Mouse (Mus musculus) forebrain, embryonic 15.5 days (tissue): ENCODE measurements around the gene Phlda3. TPM values are rescaled to one million over a fixed set of nuclear protein-coding genes. Genes with fewer than 3 reads are reported as not detected.

Source experiments
- ATAC-seq: fragments of 200-750 bp; cut with Nextera tagmentation; replicated peaks from 2 replicates; pipeline ENCODE4 v1.8.0; 2017; ENCODE audit warnings: mild to moderate bottlenecking, moderate TSS enrichment, moderate library complexity
- H3K27ac ChIP-seq: fragments of 300-500 bp; sonication (generic); replicated peaks from 2 replicates; pipeline ENCODE4 v1.5.1; 2015; ENCODE audit warnings: mild to moderate bottlenecking, inconsistent platforms
- H3K27me3 ChIP-seq: fragments of 300-500 bp; sonication (generic); 2 replicates; pipeline ENCODE4 v1.6.1; 2015; ENCODE audit warnings: inconsistent platforms
- H3K36me3 ChIP-seq: fragments of 300-500 bp; sonication (generic); 2 replicates; pipeline ENCODE4 v1.6.1; 2015; ENCODE audit warnings: mild to moderate bottlenecking, inconsistent platforms
- H3K4me1 ChIP-seq: fragments of 300-500 bp; sonication (generic); 2 replicates; pipeline ENCODE4 v1.6.1; 2015; ENCODE audit warnings: inconsistent platforms
- H3K4me2 ChIP-seq: fragments of 300-500 bp; sonication (generic); replicated peaks from 2 replicates; pipeline ENCODE4 v1.6.1; 2015; ENCODE audit warnings: mild to moderate bottlenecking, inconsistent platforms
- H3K4me3 ChIP-seq: fragments of 300-500 bp; sonication (generic); 2 replicates; pipeline ENCODE4 v1.5.1; 2015; ENCODE audit warnings: mild to moderate bottlenecking, inconsistent platforms
- H3K9ac ChIP-seq: fragments of 300-500 bp; sonication (generic); replicated peaks from 2 replicates; pipeline ENCODE4 v1.6.1; 2015; ENCODE audit warnings: mild to moderate bottlenecking, inconsistent platforms
- H3K9me3 ChIP-seq: fragments of 300-500 bp; sonication (generic); 2 replicates; pipeline ENCODE4 v1.6.1; 2016; ENCODE audit warnings: inconsistent platforms
- WGBS: fragments of 180-500 bp; shearing (Covaris S2); methylation state at CpG from one replicate; pipeline ENCODE4 v1.1.7; 2015; ENCODE audit warnings: mixed read lengths; 5-methylcytosine and 5-hydroxymethylcytosine counted together
- polyA plus RNA-seq: library from polyadenylated mRNA; unstranded; fragments of >200 nt; fragmentation: Nextera tagmentation; extraction: Ambion mirVana; gene quantifications from 2 replicates; pipeline ENCODE4 v1.2.1, GENCODE M21; 2015

Phlda3 gene
- polyA plus RNA-seq, 1 experiment from 2014 or later = 15.5 TPM

DNA sequence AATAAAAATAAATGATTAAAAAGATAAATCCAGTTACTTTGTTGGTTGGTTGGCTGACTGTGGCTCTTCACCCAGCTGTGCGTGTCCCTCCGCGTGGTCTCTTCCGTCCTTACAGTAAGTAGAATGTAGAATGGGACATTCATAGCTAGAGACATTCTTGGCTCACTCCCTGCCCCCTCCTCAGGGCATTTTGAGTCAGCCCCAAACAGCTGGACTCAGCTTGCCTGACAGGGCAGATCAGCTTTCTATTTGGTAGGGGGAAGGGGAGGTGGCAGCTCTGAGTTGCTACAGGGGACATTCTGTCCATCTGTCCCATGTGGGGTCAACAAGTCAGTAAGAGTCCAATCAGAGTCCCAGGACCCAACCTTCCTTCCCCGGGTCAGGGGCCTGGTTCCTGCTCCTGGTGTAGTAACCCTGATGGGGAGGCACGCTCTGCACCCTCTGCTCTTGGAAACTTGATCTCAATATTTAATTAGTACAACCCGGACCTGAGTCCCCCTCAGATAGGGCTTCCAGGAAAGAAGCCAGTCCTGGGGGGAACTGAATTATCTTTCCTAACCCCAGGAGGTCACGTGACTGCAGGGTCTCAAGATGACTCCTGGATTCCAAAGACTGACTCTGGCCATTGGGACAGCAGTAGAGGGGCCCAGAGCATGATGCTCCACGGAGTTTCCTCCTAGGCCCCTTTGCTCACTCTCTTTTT, 2.3 kb upstream of the Phlda3 start:
- no peak overlapping the region for H3K27ac ChIP-seq
- WGBS = 84% methylated on average over 9 of the region's 9 CpGs
- H3K4me2 ChIP-seq = no peak overlapping the region
- 0 out of 2 replicates have a peak, but pooled peaks cover 2% of the 10 kb centered on the region for H3K27me3 ChIP-seq
- peaks cover 18% of the 10 kb centered on the region for H3K4me1 ChIP-seq
- no peaks in the 10 kb centered on the region for H3K36me3 ChIP-seq
- no peak overlapping the region for H3K9ac ChIP-seq
- H3K9me3 ChIP-seq = no peaks in the 10 kb centered on the region
- no peak for ATAC-seq
- H3K4me3 ChIP-seq = no peak overlapping the region

- 70% methylated on average over 2 of the region's 2 CpGs for WGBS
Measured at GRCm38 (mm10) chr1:135764206-135764528, 1.8 kb upstream of the Phlda3 start.

GRCm38 (mm10) chr1:135766592-135767306, 830 bp downstream of the Phlda3 start:
- H3K36me3 ChIP-seq = no peaks in the 10 kb centered on the region
- no peaks in the 10 kb centered on the region for H3K9me3 ChIP-seq
- peaks cover 26% of the 10 kb centered on the region for H3K4me1 ChIP-seq
- ATAC-seq = no peak
- H3K27ac ChIP-seq = peak overlapping the region; percentile 76
- peak overlapping the region; percentile 99 for H3K4me2 ChIP-seq
- peak overlapping the region; percentile 71 for H3K4me3 ChIP-seq
- H3K27me3 ChIP-seq = 0 out of 2 replicates have a peak, but pooled peaks cover 2% of the 10 kb centered on the region
- peak overlapping the region; percentile 70 for H3K9ac ChIP-seq
- WGBS = 30% methylated on average over 30 of the region's 30 CpGs

More at GRCm38 (mm10) chr1:135764206-135764528, 1.8 kb upstream of the Phlda3 start:
- no peak overlapping the region for H3K9ac ChIP-seq
- H3K27me3 ChIP-seq = 0 out of 2 replicates have a peak, but pooled peaks cover 2% of the 10 kb centered on the region
- no peaks in the 10 kb centered on the region for H3K9me3 ChIP-seq
- H3K4me2 ChIP-seq = no peak overlapping the region
- H3K36me3 ChIP-seq = no peaks in the 10 kb centered on the region
- no peak overlapping the region for H3K27ac ChIP-seq
- no peak for ATAC-seq
- peaks cover 18% of the 10 kb centered on the region for H3K4me1 ChIP-seq
- H3K4me3 ChIP-seq = no peak overlapping the region

DNA sequence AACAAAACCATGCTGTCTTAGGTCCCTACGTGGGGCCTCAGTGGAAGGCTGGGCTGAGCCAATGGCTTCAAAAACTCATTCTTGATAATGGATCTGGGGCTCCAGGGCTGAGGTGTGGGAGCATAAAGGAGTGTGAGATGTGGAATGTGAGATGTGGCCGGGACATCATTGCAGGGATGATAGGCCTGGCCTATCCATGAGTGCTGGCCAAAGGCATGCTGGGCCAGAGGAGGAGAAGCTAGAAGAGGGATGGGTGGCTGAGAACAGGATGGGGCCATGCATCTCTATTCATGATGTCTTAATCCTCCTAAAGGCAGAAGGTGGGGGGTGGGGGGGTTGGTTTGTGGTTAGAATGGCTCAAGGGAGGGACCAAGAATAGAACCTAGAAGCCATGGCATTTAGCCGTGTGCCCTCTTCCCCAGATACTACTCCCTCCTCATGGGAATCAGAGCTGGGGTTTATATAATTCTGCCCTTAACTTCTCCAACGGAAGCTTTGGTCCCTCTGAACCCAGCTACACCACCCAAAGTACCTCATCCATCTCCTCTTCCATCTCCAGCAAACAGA, 1.5 kb downstream of the Phlda3 start:
- peak overlapping the region; percentile 71 for H3K4me3 ChIP-seq
- H3K27me3 ChIP-seq = 0 out of 2 replicates have a peak, but pooled peaks cover 2% of the 10 kb centered on the region
- H3K36me3 ChIP-seq = no peaks in the 10 kb centered on the region
- H3K9me3 ChIP-seq = no peaks in the 10 kb centered on the region
- WGBS = 86% methylated on average over 4 of the region's 4 CpGs
- H3K4me2 ChIP-seq = peak overlapping the region; percentile 99
- H3K9ac ChIP-seq = no peak overlapping the region
- ATAC-seq = no peak
- H3K27ac ChIP-seq = no peak overlapping the region
- peaks cover 26% of the 10 kb centered on the region for H3K4me1 ChIP-seq

GRCm38 (mm10) chr1:135768400-135768799, 2.5 kb downstream of the Phlda3 start:
- Histone ChIP-seq H3K27ac (no peak overlapping the region), H3K27me3 (0 out of 2 replicates have a peak, but pooled peaks cover 2% of the 10 kb centered on the region), H3K9me3 (no peaks in the 10 kb centered on the region), H3K4me1 (peaks cover 26% of the 10 kb centered on the region), H3K36me3 (no peaks in the 10 kb centered on the region), H3K4me2 (no peak overlapping the region), H3K9ac (no peak overlapping the region), H3K4me3 (no peak overlapping the region)
- WGBS = 96% methylated on average over 2 of the region's 2 CpGs
- no peak for ATAC-seq

GRCm38 (mm10) chr1:135770237-135770636, 4.3 kb downstream of the Phlda3 start:
- 83% methylated on average over 7 of the region's 7 CpGs for WGBS
- H3K4me2 ChIP-seq = no peak overlapping the region
- no peak overlapping the region for H3K4me3 ChIP-seq

DNA sequence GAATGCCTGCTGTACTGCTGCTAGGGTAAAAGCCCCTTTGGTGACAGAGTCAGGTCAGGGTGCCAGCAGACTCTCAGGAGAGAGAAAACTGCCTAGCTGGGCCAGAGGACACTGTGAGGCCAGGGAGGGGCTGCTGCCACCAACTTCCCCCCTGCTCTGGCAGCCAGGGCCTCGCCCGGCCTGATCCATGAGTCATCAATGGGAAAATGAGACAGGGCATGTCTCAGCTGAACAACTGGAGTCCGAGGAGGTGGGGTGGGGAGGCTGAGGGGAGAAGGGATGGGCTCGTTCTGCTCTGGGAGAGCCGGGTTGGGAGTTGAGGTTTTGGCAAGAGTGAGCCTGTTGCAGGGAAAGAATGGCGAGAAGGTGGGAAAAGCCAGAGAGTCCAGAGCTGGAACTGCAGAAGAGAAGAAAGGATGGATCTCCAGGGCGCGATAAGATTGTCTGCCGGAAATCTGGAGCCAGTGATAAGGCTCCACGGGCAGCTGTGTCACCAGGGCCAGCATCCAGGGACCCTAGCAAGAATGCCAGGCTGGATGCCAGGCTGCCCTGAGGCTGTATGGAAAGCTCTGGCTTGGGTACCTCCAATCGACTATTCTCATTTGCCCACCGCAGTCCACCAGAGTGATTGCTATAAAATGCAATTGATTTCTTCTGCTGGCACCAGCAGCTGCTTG, 5.1 kb downstream of the Phlda3 start:
- no peak for ATAC-seq
- 59% methylated on average over 12 of the region's 12 CpGs for WGBS
- Histone ChIP-seq H3K36me3 (no peaks in the 10 kb centered on the region), H3K4me3 (no peak overlapping the region), H3K27me3 (no peaks in the 10 kb centered on the region), H3K4me2 (no peak overlapping the region), H3K9ac (no peak overlapping the region), H3K9me3 (no peaks in the 10 kb centered on the region), H3K4me1 (peaks cover 19% of the 10 kb centered on the region), H3K27ac (no peak overlapping the region)

More at GRCm38 (mm10) chr1:135770237-135770636, 4.3 kb downstream of the Phlda3 start:
- no peak for ATAC-seq
- Histone ChIP-seq H3K36me3 (no peaks in the 10 kb centered on the region), H3K27me3 (no peaks in the 10 kb centered on the region), H3K9ac (no peak overlapping the region), H3K4me1 (peaks cover 26% of the 10 kb centered on the region), H3K9me3 (no peaks in the 10 kb centered on the region), H3K27ac (no peak overlapping the region)

DNA sequence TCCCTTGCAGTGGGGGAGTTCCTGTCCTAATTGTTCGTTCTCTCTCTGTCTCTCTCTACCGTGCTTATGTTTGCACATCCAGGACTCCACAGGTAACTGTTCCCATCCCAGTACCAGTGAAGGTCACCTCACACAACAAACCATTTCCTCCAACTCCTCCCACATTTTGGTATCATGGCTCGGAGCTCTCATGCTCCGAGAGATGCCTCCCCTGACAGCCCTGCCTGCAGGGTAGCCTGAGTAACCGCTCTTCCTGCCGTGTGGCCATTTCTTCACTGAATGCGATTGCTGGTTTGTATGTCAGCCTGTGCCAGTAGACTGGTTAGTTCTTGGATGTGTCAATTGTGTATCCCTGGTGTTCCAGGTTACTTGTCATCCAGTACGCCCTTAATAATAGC, 5.7 kb downstream of the Phlda3 start:
- ATAC-seq = no peak
- no peak overlapping the region for H3K4me2 ChIP-seq
- peaks cover 14% of the 10 kb centered on the region for H3K4me1 ChIP-seq
- H3K27ac ChIP-seq = no peak overlapping the region
- H3K36me3 ChIP-seq = no peaks in the 10 kb centered on the region
- H3K9me3 ChIP-seq = no peaks in the 10 kb centered on the region
- no peak overlapping the region for H3K9ac ChIP-seq
- H3K4me3 ChIP-seq = no peak overlapping the region
- no peaks in the 10 kb centered on the region for H3K27me3 ChIP-seq
- 70% methylated on average over 8 of the region's 8 CpGs for WGBS

DNA sequence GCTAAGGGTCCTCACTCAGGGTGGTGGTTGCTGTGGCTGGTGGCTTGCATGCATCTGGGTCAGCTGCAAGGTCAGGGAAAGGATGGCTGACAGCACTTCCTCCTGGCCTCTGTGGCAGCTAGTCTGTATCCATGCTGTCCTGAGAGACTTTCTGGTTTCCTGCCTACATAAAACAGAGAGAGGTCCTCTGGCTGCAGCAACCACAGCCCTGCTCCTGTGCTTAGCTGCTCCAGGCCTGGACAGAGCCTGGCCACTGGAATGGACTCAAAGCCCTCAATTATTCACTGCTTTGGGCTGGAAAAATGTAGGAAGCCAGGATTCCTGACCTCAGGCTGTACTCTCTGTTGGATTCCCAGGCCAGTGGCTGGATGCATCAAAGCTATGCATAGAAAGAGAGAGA, 10.7 kb downstream of the Phlda3 start:
- H3K4me2 ChIP-seq = no peak overlapping the region
- H3K9me3 ChIP-seq = no peaks in the 10 kb centered on the region
- no peak for ATAC-seq
- H3K27ac ChIP-seq = no peak overlapping the region
- H3K27me3 ChIP-seq = no peaks in the 10 kb centered on the region
- H3K4me3 ChIP-seq = no peak overlapping the region
- H3K9ac ChIP-seq = no peak overlapping the region
- 0 out of 2 replicates have a peak, but pooled peaks cover 5% of the 10 kb centered on the region for H3K4me1 ChIP-seq
- no peaks in the 10 kb centered on the region for H3K36me3 ChIP-seq

GRCm38 (mm10) chr1:135777046-135777445, 11.1 kb downstream of the Phlda3 start:
- Histone ChIP-seq H3K36me3 (no peaks in the 10 kb centered on the region), H3K27me3 (no peaks in the 10 kb centered on the region), H3K4me2 (no peak overlapping the region), H3K9ac (no peak overlapping the region), H3K4me1 (0 out of 2 replicates have a peak, but pooled peaks cover 5% of the 10 kb centered on the region), H3K9me3 (no peaks in the 10 kb centered on the region), H3K27ac (no peak overlapping the region), H3K4me3 (no peak overlapping the region)
- ATAC-seq = no peak
- WGBS = 97% methylated on average over 1 of the region's 1 CpGs

DNA sequence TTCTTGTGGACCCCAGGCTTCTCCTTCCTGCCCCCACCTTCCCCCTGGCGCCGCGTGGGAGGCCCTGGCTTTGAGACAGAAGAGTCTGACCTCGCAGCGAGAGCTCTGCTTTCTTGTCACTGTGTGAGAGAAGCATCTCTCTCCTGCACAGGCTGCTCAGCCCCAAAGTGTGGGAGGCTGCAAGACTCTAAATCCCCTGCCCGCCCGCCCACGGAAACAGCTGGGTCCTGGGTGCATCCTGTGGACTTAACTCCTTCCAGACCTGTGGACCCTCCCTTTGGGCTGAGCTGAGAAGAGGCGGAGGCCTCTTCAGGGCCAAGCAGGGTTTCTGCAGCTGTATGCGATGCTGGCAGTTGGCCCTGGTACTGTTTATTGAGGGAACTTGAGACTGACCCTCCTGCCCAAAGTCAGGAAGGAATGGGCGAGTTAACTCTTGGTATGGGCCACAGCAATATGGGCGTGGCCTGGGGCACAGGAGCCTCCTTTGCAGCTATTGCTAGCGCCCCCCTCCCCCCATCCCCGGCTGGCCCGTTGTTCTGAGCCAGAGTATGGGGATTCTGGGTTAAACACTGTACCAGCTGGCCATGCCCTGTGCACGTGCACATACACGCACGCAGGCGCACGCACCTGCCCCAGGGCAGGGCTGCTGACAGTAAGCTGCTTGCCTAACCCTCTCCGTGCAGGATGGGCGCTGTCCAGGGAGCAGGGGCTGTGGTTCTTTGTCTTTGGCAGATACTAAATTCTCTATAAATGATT, 13.0 kb downstream of the Phlda3 start, which contains the start of gene Tnni1:
Gene Tnni1 (plus strand): TSS at position 655 of the 756 bp plus-strand sequence.
- Histone ChIP-seq H3K27me3 (no peaks in the 10 kb centered on the region), H3K9me3 (no peaks in the 10 kb centered on the region), H3K9ac (no peak within 1 kb of the TSS), H3K4me3 (no peak within 1 kb of the TSS), H3K4me2 (no peak within 1 kb of the TSS), H3K4me1 (0 out of 2 replicates have a peak, but pooled peaks cover 5% of the 10 kb centered on the region), H3K36me3 (no peaks in the 10 kb centered on the region), H3K27ac (no peak within 1 kb of the TSS)
- ATAC-seq = no peak
- WGBS = 38% methylated on average over 22 of the region's 22 CpGs
